Mouse (Mus musculus) ES-E14 (cell line): ENCODE data around the gene Heg1. TPM values are rescaled to one million over a fixed set of nuclear protein-coding genes. Genes with fewer than 3 reads are reported as not detected.

Experiments
- DNase-seq: peaks from one replicate; pipeline ENCODE4 v3.0.0-alpha.2; 2013; ENCODE audit warnings: low read depth, low spot score
- H3K27ac ChIP-seq: 2 replicates; pipeline ENCODE4 v1.5.1; 2012; ENCODE audit warnings: low read depth, mild to moderate bottlenecking, low read length, moderate library complexity, mixed read lengths; ENCODE audit not compliant: poor library complexity, insufficient read depth, severe bottlenecking
- H3K36me3 ChIP-seq: 2 replicates; pipeline ENCODE4 v1.6.1; 2012; ENCODE audit warnings: mild to moderate bottlenecking, low read length, moderate library complexity, mixed read lengths; ENCODE audit not compliant: control insufficient read depth, poor library complexity, insufficient read depth, severe bottlenecking
- H3K4me1 ChIP-seq, 2 experiments: fragments of 150-350 bp in 1 of 2; sonication (generic) in 1 of 2; 2 replicates each; pipeline ENCODE4 v1.6.1; 2012; ENCODE audit warnings: low read length in 2 of 2, mild to moderate bottlenecking in 1 of 2, mixed read lengths in 1 of 2; ENCODE audit not compliant: control insufficient read depth in 2 of 2, insufficient read depth in 2 of 2, poor library complexity in 1 of 2
- H3K4me3 ChIP-seq, 2 experiments: fragments of 150-350 bp in 1 of 2; sonication (generic) in 1 of 2; 2 replicates each; pipeline ENCODE4 v1.5.1; 2012; ENCODE audit warnings: low read length in 2 of 2, low read depth in 1 of 2, mild to moderate bottlenecking in 1 of 2, mixed read lengths in 1 of 2; ENCODE audit not compliant: insufficient read depth in 1 of 2, poor library complexity in 1 of 2, severe bottlenecking in 1 of 2
- H3K9ac ChIP-seq: 2 replicates; pipeline ENCODE4 v1.6.1; 2012; ENCODE audit warnings: low read depth, mild to moderate bottlenecking, low read length, mixed read lengths; ENCODE audit not compliant: poor library complexity, insufficient read depth, severe bottlenecking
- H3K9me3 ChIP-seq: fragments of 150-350 bp; sonication (generic); 2 replicates; pipeline ENCODE4 v1.6.1; 2012; ENCODE audit warnings: low read depth, mild to moderate bottlenecking, low read length; ENCODE audit not compliant: control insufficient read depth, insufficient read depth
- CHD2 ChIP-seq: IDR thresholded peaks from 2 replicates; pipeline ENCODE4 v1.6.1; 2014; ENCODE audit warnings: mild to moderate bottlenecking, low read depth, low read length, inconsistent platforms
- HCFC1 ChIP-seq: IDR thresholded peaks from 2 replicates; pipeline ENCODE4 v1.6.1; 2012; ENCODE audit warnings: low read length, inconsistent platforms, borderline replicate concordance; ENCODE audit not compliant: insufficient read depth
- MAFK ChIP-seq: IDR thresholded peaks from 2 replicates; pipeline ENCODE4 v1.6.1; 2014; ENCODE audit warnings: mild to moderate bottlenecking, low read depth, low read length, inconsistent platforms; ENCODE audit not compliant: insufficient read depth
- ZC3H11A ChIP-seq: IDR thresholded peaks from 2 replicates; pipeline ENCODE4 v1.6.1; 2012; ENCODE audit warnings: low read depth, mild to moderate bottlenecking, inconsistent platforms, low read length, borderline replicate concordance
- ZNF384 ChIP-seq: IDR thresholded peaks from 2 replicates; pipeline ENCODE4 v1.6.1; 2012; ENCODE audit warnings: low read depth, low read length, inconsistent platforms
- in situ Hi-C, 2 experiments: fragments of 600-800 bp; cut with MboI; formaldehyde crosslinking; loops; one replicate each; pipeline ENCODE4 v1.15.1; 2025; ENCODE audit warnings: low sequenced_read_pairs in 2 of 2, inconsistent platforms in 1 of 2; ENCODE audit not compliant: unreplicated experiment in 2 of 2
- total RNA-seq: library from RNA; depleted of rRNA; stranded (reverse); fragments of 300-350 nt; gene quantifications from 2 replicates; pipeline ENCODE4 v1.2.3, GENCODE M21; 2012

The Heg1 gene
- total RNA-seq, 1 experiment, result 8.7 TPM

DNA sequence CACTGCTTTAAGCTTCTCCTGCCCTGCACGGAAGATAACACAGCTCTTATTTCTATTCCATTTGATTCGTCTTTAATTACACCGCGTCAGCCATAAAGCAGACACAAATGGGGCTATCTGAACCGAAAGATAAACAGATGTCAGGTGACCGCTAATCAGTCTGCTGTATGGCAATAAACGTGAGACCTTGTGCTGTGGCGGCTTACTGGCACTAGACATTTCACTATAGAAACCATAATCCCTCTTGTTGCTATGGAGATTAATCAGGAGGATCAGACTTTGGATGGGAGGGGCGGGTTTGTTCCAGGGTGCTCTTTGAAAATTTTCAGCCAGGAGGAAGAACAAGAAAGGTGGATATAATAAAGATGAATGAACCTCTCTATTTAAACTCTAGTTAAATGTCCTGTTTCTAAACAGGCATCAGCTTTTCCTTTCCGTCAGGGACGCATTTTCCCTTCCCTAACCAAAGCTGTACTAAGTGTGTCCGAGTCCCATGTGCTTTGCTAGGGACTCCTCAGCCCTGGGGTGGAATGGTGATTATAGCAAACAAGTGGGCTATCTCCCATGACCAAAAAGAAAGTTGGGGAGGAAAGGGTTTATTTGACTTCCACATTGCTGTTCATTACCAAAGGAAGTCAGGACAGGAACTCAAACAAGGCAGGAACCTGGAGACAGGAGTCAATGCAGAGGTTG lies 80.5 kb downstream of the Heg1 start:
- peaks cover 0 to 17% of the 10 kb centered on the region in 2 experiments; a peak in 2 of 4 replicates for H3K4me1 ChIP-seq
- H3K36me3 ChIP-seq, result no peaks in the 10 kb centered on the region
- no peak overlapping the region for H3K9ac ChIP-seq
- H3K27ac ChIP-seq, result no peak overlapping the region
- H3K9me3 ChIP-seq, result no peaks in the 10 kb centered on the region
- in situ Hi-C loops, result no loop called here
- TF ChIP-seq CHD2 (no peak), MAFK (no peak), ZNF384 (no peak), HCFC1 (no peak), ZC3H11A (no peak)
- no peak for DNase-seq
- no peak overlapping the region for H3K4me3 ChIP-seq

GRCm38 (mm10) chr16:33765477-33765876 lies 81.3 kb downstream of the Heg1 start:
- H3K4me3 ChIP-seq, result no peak overlapping the region
- no peaks in the 10 kb centered on the region for H3K9me3 ChIP-seq
- no peak overlapping the region for H3K9ac ChIP-seq
- H3K4me1 ChIP-seq, result peaks cover 0 to 16% of the 10 kb centered on the region in 2 experiments; a peak in 1 of 4 replicates
- TF ChIP-seq MAFK, result no peak
- no peak for TF ChIP-seq HCFC1
- TF ChIP-seq CHD2, result no peak
- no peak for TF ChIP-seq ZC3H11A
- no peak for TF ChIP-seq ZNF384
- H3K36me3 ChIP-seq, result no peaks in the 10 kb centered on the region
- no peak for DNase-seq
- in situ Hi-C loops, result no loop called here
- H3K27ac ChIP-seq, result no peak overlapping the region

DNA sequence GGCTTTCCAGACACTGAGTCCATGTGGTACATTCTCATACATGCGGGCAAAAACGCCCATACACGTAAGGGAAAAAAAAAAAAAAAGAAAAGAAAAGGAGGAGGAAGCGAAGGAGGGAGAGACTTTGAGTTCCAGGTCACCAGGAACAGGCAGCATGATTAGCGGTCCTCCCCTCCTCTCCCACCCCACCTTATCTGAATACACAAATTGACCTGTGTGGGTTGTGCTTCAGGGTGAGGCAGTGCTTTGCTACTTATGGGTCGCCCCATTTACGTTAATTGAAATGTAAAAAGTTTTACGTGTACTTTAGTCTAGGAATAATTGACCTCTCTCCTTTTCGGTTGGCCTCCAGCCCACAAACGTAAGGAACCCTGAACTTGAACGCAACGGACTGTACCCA lies 82.1 kb downstream of the Heg1 start:
- Histone ChIP-seq H3K9ac (no peak overlapping the region), H3K4me1 (peaks cover 0 to 15% of the 10 kb centered on the region in 2 experiments; a peak in 1 of 4 replicates), H3K27ac (no peak overlapping the region), H3K4me3 (peak overlapping the region in 1 of 2 experiments; percentile 46; a peak in 2 of 4 replicates), H3K9me3 (no peaks in the 10 kb centered on the region), H3K36me3 (no peaks in the 10 kb centered on the region)
- DNase-seq, result no peak
- in situ Hi-C loops, result no loop called here
- TF ChIP-seq ZC3H11A (no peak), HCFC1 (no peak), MAFK (no peak), ZNF384 (no peak), CHD2 (no peak)

DNA sequence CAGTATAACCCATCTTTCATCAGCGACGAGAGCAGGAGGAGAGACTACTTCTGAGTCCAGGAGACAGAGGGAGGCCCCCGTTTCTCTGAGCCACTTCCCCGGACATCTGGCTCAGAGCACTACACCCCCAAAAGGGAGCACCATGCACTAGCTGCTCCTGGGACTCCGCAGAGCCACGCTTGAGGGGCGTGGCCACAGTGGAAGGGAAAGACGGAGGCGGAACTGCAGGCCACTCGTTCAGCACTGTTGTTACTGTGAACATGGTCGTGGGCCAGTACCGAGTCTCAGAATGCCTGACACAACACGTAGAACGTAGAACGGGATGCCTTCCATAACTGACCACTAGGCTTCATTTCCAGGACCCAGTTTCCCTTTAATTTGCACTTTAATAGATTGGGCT lies 82.6 kb downstream of the Heg1 start:
- in situ Hi-C loops, result no loop called here
- peaks cover 0 to 15% of the 10 kb centered on the region in 2 experiments; a peak in 1 of 4 replicates for H3K4me1 ChIP-seq
- no peaks in the 10 kb centered on the region for H3K9me3 ChIP-seq
- H3K36me3 ChIP-seq, result no peaks in the 10 kb centered on the region
- no peak overlapping the region for H3K9ac ChIP-seq
- peak overlapping the region; percentile 1 to 46; a peak in 3 of 4 replicates for H3K4me3 ChIP-seq
- TF ChIP-seq ZC3H11A, result no peak
- TF ChIP-seq ZNF384, result no peak
- TF ChIP-seq CHD2, result no peak
- TF ChIP-seq MAFK, result no peak
- no peak for TF ChIP-seq HCFC1
- DNase-seq, result no peak
- no peak overlapping the region for H3K27ac ChIP-seq
